ENCODE assay signal across 20 mouse cellular contexts in genomic region chr9:48549056-48549455, GRCm38 (mm10). TPM values are rescaled to one million over a fixed set of nuclear protein-coding genes. Genes with fewer than 3 reads are reported as not detected.
"Had no signal": no experiment of that assay in that cellular context is flagged by ENCODE, and none has a peak within 500 bp of the region (broad histone marks: within the 10 kb centered on the region; RNA-seq: fewer than 3 reads in every experiment).

No protein-coding gene starts in this region.

- H3K27me3 ChIP-seq: limb, embryonic 12.5 days; limb, embryonic 15.5 days; neural tube, embryonic 12.5 days; neural tube, embryonic 15.5 days had no signal

- H3K4me2 ChIP-seq: limb, embryonic 12.5 days; limb, embryonic 15.5 days; liver, embryonic 11.5 days; lung, embryonic 14.5 days; neural tube, embryonic 12.5 days; neural tube, embryonic 15.5 days had no signal

- H3K27ac ChIP-seq: kidney, postnatal 0 days; layer of hippocampus, adult 2 months; limb, embryonic 12.5 days; limb, embryonic 15.5 days; liver, embryonic 14.5 days; macrophage; neural tube, embryonic 12.5 days; neural tube, embryonic 15.5 days had no signal

- ATAC-seq: liver, postnatal 0 days; lung, postnatal 0 days had no signal

- H3K9me3 ChIP-seq: limb, embryonic 12.5 days; limb, embryonic 15.5 days; neural tube, embryonic 12.5 days; neural tube, embryonic 15.5 days had no signal

- H3K4me3 ChIP-seq: layer of hippocampus, adult 2 months; limb, embryonic 12.5 days; limb, embryonic 15.5 days; neural tube, embryonic 12.5 days; neural tube, embryonic 15.5 days had no signal

- DNase-seq: kidney, postnatal 25 days; layer of hippocampus, adult 9-11 months; liver, postnatal 0 days; lung, embryonic 14.5 days; midbrain, embryonic 14.5 days; retina, postnatal 1 day; right cerebral cortex, postnatal 25 days; spleen, adult 18-20 months; thymus, adult 18-20 months; thymus, postnatal 36 days had no signal

- H3K36me3 ChIP-seq: limb, embryonic 12.5 days; limb, embryonic 15.5 days; neural tube, embryonic 12.5 days; neural tube, embryonic 15.5 days had no signal

- H3K4me1 ChIP-seq: limb, embryonic 12.5 days; limb, embryonic 15.5 days; neural tube, embryonic 12.5 days; neural tube, embryonic 15.5 days had no signal

- H3K9ac ChIP-seq: limb, embryonic 12.5 days; limb, embryonic 15.5 days; liver, embryonic 14.5 days; liver, postnatal 0 days; lung, embryonic 14.5 days; neural tube, embryonic 12.5 days; neural tube, embryonic 15.5 days had no signal

RNA-seq across cellular contexts. Expression of gene Nnmt, which starts 55.9 kb away (rescaled TPM):
- polyA plus RNA-seq: macrophage had no signal
